In genomic region chr13:10725335-10725734, GRCm38 (mm10) we compare ENCODE assay signal across 15 mouse cellular contexts.
"Had no signal": no experiment of that assay in that cellular context is flagged by ENCODE, and none has a peak within 500 bp of the region (broad histone marks: within the 10 kb centered on the region; RNA-seq: fewer than 3 reads in every experiment).

No protein-coding gene starts in this region.

- H3K36me3 ChIP-seq: intestine, embryonic 15.5 days; limb, embryonic 12.5 days; liver, embryonic 13.5 days; neural tube, embryonic 15.5 days had no signal

- H3K9me3 ChIP-seq: intestine, embryonic 15.5 days; limb, embryonic 12.5 days; liver, embryonic 13.5 days; megakaryocyte, embryonic 14.5 days; neural tube, embryonic 15.5 days had no signal

- H3K27ac ChIP-seq: intestine, embryonic 15.5 days; limb, embryonic 12.5 days; liver, embryonic 13.5 days; macrophage; neural tube, embryonic 15.5 days had no signal

- H3K4me1 ChIP-seq: intestine, embryonic 15.5 days; limb, embryonic 12.5 days; liver, embryonic 13.5 days; megakaryocyte, embryonic 14.5 days; neural tube, embryonic 15.5 days had no signal

- DNase-seq: kidney, adult 18-20 months; kidney, postnatal 25 days; liver; liver, embryonic 13.5 days; liver, postnatal 0 days; lung, postnatal 10 days; right cerebral cortex, adult 18-20 months; right cerebral cortex, postnatal 25 days; thymus, postnatal 36 days had no signal

- H3K9ac ChIP-seq: intestine, embryonic 15.5 days; limb, embryonic 12.5 days; liver, embryonic 13.5 days; liver, postnatal 0 days; neural tube, embryonic 15.5 days had no signal

- ATAC-seq: intestine, embryonic 15.5 days; liver, postnatal 0 days had no signal

- H3K27me3 ChIP-seq: intestine, embryonic 15.5 days; limb, embryonic 12.5 days; liver, embryonic 13.5 days; megakaryocyte, embryonic 14.5 days; neural tube, embryonic 15.5 days had no signal

- H3K4me2 ChIP-seq: intestine, embryonic 15.5 days; limb, embryonic 12.5 days; liver, embryonic 13.5 days; neural tube, embryonic 15.5 days had no signal

- H3K4me3 ChIP-seq: intestine, embryonic 15.5 days; limb, embryonic 12.5 days; liver, embryonic 13.5 days; megakaryocyte, embryonic 14.5 days; myocyte; neural tube, embryonic 15.5 days had no signal
